Mouse (Mus musculus): Measurements from ENCODE around the gene Ctdspl. TPM values are rescaled to one million over a fixed set of nuclear protein-coding genes. Genes with fewer than 3 reads are reported as not detected.

Ctdspl gene
- total RNA-seq, 2 experiments from 2014 or later, result 4.9 to 5.1 TPM

- DNase-seq, result no peak
- intact Hi-C loops (cut with DNase I), result no loop called here
These were observed 157.7 kb downstream of the Ctdspl start for GRCm38 (mm10) chr9:119083966-119084365.

DNA sequence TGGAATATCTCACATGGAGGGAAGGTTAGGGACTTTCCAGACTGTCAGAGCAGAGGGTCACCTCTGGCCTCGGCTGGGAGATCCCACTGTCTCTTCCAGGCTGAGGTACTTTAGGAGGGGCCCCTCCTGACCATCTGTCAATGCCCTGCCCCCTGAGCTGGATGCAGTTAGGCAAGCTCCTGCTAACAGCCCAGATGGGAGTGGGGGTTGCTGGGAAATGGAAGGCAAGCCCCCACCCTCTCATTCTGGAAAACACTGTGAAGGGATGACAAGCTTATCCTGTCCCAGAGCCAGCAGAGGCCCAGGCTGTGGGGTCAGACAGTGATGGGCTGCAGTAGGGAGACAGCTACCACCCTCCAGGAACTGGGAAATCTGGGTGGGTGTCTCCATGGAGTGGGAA is 160.2 kb downstream of the Ctdspl start:
- intact Hi-C loops (cut with DNase I), result no loop called here

DNA sequence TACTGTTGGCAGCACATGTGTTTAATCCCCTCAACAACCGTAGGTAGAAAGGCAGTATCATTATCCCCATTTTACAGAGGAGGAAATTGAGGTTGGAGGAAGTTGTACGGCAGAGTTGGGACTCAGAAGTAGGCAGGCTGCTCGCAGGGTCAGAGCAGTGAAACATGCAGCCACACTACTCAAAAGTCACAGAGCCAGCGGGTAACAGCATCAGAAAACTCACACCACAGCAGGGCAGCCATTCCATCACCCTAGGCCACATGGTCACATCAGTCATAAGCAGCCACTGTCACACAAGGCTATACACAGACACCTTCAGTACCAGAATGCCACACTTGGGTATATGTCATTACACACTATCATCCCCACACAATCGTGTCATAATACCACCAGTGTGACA is 161.1 kb downstream of the Ctdspl start:
- DNase-seq, result no peak
- intact Hi-C loops (cut with DNase I), result no loop called here

More for the DNA sequence above, 160.2 kb downstream of the Ctdspl start:
- DNase-seq, result no peak

GRCm38 (mm10) chr9:119088148-119088801 is 162.0 kb downstream of the Ctdspl start:
- DNase-seq, result peak; percentile 84 to 89
- intact Hi-C loops (cut with DNase I), result no loop called here

- intact Hi-C loops (cut with DNase I), result no loop called here
These were observed 163.2 kb downstream of the Ctdspl start for GRCm38 (mm10) chr9:119089437-119089836.

DNA sequence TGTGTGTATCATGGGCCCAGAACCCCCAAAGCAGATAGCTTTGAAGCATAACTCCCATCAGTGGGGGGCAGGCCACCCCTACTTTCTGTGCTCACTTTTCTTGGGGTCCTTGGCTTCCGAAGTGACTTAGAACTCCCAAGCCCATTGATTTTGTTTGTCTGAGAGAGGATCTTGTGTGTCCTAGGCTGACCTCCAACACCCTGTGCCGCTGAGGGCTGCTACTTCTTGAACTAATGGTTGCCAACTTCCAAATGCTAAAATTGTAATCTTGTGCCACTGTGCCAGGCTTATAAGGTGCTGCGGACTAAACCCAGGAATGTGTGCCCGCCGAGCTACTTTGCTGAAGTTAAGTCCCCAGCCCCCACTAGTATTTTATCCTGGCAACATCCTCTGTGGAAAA is 164.2 kb downstream of the Ctdspl start:
- intact Hi-C loops (cut with DNase I), result no loop called here
- DNase-seq, result no peak

More at GRCm38 (mm10) chr9:119089437-119089836, 163.2 kb downstream of the Ctdspl start:
- DNase-seq, result no peak

DNA sequence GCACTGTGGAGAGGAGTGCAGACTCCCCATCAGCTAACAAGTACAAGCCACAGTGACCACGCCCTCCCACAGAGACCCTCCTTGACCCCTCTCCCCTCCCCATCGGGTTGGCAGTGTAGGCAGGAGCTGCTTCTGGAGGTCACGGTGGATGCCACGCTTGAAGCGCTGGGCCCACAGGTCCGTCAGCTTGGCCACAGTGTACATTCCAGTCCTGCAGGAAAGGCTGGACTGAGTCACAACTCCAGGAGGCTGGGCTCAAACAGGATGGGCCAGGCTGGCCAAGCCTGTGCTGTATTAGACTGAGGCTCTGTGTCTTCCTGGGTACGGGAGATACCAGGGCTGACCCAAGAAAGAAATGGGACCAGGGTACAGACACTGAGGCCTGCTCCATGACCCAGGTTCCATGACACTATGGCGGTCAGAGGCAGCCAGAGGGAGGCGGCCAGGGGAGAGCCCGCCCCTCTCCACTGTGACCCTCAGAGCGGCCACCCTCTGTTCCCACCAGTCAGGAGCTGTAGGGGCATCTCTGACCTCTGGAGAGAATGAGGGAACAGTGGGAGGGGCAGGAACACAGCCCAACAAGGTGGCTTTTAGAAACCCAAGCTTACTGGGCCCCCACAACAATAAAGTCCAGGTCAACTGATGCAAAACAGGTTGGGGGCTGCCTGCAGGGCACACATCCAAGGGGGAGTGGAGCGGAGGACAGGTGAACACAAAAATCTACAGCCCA is 165.5 kb downstream of the Ctdspl start:
- intact Hi-C loops (cut with DNase I), result no loop called here
- no peak for DNase-seq

DNA sequence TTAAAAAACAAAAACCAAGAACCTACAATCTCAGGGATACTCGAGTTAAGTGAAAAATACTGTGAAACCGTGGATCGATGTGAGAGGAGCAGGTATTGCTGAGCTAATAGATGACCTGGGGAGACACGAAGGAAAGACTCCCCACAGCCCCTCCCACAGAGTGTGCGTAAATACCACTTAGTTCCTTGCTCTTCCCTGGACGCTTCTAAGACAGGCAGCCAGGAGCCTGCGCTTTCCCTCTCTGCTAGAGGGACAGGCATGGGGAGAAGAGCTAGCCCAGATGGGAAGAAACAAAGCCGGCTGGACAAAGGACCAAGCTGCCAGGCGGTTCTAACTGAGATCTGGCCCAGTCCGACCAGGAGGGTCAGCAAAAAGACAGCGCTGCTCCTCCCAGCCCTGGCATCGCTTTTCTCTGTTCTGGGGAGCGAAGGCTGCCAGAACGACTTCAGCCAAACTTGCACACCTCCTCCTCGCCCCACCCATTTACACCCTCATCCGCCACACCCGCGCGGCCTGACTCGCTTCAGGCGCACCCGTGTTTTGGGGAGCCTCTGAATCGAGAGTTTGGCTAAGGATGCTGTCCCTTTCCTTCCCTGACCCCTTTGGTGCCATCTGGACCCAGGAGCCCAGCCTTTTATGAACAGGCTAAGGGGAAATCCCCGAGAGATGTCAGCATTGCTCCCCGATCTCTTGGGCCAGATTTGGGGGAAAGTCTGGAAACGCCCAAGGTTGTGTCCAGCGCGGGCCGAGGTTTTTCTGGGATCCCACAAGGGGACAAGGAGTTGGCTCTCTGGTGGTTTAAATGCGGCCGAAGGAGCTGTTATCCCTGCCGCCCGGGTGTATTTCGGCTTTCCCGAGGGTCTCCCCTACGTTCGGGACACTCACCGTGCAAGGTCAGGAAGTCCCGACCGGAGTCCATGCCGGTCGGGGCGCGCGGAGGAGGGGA is 166.5 kb downstream of the Ctdspl start:
- intact Hi-C loops (cut with DNase I), result no loop called here
- DNase-seq, result peak; percentile 48 to 49

Small RNA genes lying within 50 kb of the gene (microRNA-seq; reads per million reads assigned to microRNA genes)
- gene Mir26a-1, result 11.9 to 16.1 reads per million in 2 experiments

Other genes with a start within 250 kb of the Ctdspl start
- gene Vill, start 126.3 kb downstream of the Ctdspl start, total RNA-seq (2021), result under 1 TPM; 0.18 to 0.81 TPM
- gene Plcd1, start 167.0 kb downstream of the Ctdspl start, total RNA-seq (2021), result 1 to 10 TPM; 8.2 to 9.0 TPM
- gene Dlec1, start 176.0 kb downstream of the Ctdspl start, total RNA-seq (2021), result not detected
- gene Acaa1b, start 230.6 kb downstream of the Ctdspl start, total RNA-seq (2021), result under 1 TPM; 0.31 to 0.54 TPM
- gene Gm47289, start 232.7 kb downstream of the Ctdspl start, total RNA-seq (2021), result not detected

Measured in gastrocnemius, postnatal 36 days (tissue).